Mouse (Mus musculus): ENCODE data around the gene Apbb2.

GRCm38 (mm10) chr5:66559591-66560175 lies 58.9 kb downstream of the Apbb2 start:
- TF ChIP-seq CTCF (IDR thresholded peaks at IDR 0.05) (no peak), EP300 (IDR thresholded peaks at IDR 0.05) (no peak; the same call in 1 of the 2 replicates)

Measured in lung, postnatal 0 days (tissue).